Mouse (Mus musculus) neutrophil, adult 83 days (primary cell): Measurements from ENCODE around the gene Fam107b. TPM values are rescaled to one million over a fixed set of nuclear protein-coding genes. Genes with fewer than 3 reads are reported as not detected.

Experiments used
- total RNA-seq, 2 experiments: library from RNA; stranded (reverse); gene quantifications; one replicate each; pipeline ENCODE4 v1.2.4; 2023

Fam107b gene
- 100 to 1,000 TPM; 272 to 312 TPM for total RNA-seq

GRCm38 (mm10) chr2:3570186-3570585 lies at the start of gene Fam107b:
TSS of gene Fam107b (plus strand) at chr2:3570488.

Other genes with a start within 250 kb of the Fam107b start
- 1 to 10 TPM; 1.1 to 1.9 TPM for gene Rpp38, start 237.8 kb upstream of the Fam107b start, total RNA-seq
- gene Acbd7, start 234.3 kb upstream of the Fam107b start, total RNA-seq: not detected
- gene Olah, start 173.3 kb upstream of the Fam107b start, total RNA-seq: not detected
- gene Meig1, start 147.8 kb upstream of the Fam107b start, total RNA-seq: 1 to 10 TPM in 1 of 2 experiments, under 1 TPM in 1; 0.70 to 1.3 TPM
- gene Dclre1c, start 146.4 kb upstream of the Fam107b start, total RNA-seq: 10 to 100 TPM; 34.9 to 38.9 TPM
- 1 to 10 TPM; 2.2 to 2.6 TPM for gene Suv39h2, start 95.5 kb upstream of the Fam107b start, total RNA-seq
- 10 to 100 TPM; 21.8 to 27.9 TPM for gene Gm45902, start 57.7 kb upstream of the Fam107b start, total RNA-seq
- 100 to 1,000 TPM in 1 of 2 experiments, 10 to 100 TPM in 1; 85.9 to 103 TPM for gene Hspa14, start 57.7 kb upstream of the Fam107b start, total RNA-seq
- under 1 TPM; 0.50 to 0.57 TPM for gene Cdnf, start 57.5 kb upstream of the Fam107b start, total RNA-seq